Mouse (Mus musculus): ENCODE data around the gene Apoe.

- no peak for TF ChIP-seq MYC (IDR thresholded peaks at IDR 0.05; ENCODE audit: low read depth, low read length)
- no peak for TF ChIP-seq CTCF (IDR thresholded peaks at IDR 0.05 in 2 of 3, conservative IDR thresholded peaks at IDR 0.05 in 1 of 3; ENCODE audit: control insufficient read depth in 1 of 3, insufficient read depth in 1 of 3, low read depth in 2 of 3, low read length in 3 of 3, poor library complexity in 1 of 3, severe bottlenecking in 1 of 3)
- no peak for TF ChIP-seq TAL1 (IDR thresholded peaks at IDR 0.05; ENCODE audit: low read length)
- no peak for TF ChIP-seq POLR2AphosphoS2 (IDR thresholded peaks at IDR 0.05; ENCODE audit: low read length)
- no peak for TF ChIP-seq TBP (IDR thresholded peaks at IDR 0.05; ENCODE audit: low read depth, low read length)
- no peak for TF ChIP-seq EP300 (IDR thresholded peaks at IDR 0.05; ENCODE audit: low read depth in 1 of 2, low read length in 2 of 2)
- TF ChIP-seq MYB (IDR thresholded peaks at IDR 0.05; ENCODE audit: low read depth, low read length), result no peak
- no peak for TF ChIP-seq POLR2A (IDR thresholded peaks at IDR 0.05; ENCODE audit: control insufficient read depth in 1 of 2, insufficient read depth in 1 of 2, low read depth in 1 of 2, low read length in 2 of 2, poor library complexity in 1 of 2)
- TF ChIP-seq HCFC1 (IDR thresholded peaks at IDR 0.05; ENCODE audit: low read depth, low read length), result no peak
Measured at GRCm38 (mm10) chr7:19663940-19664339, 35.0 kb downstream of the Apoe start.

Measured in MEL (cell line).